Mouse (Mus musculus): ENCODE results near the gene Catspere2.
"Not testable (repeated sequence)": the region's sequence is repeated elsewhere in the genome, so short reads cannot be mapped to it uniquely, and the experiment has no call there.

Gene Catspere2
- long read RNA-seq, experiment 1, partial matches to known transcripts: 0 of 7 reads
- long read RNA-seq, experiment 1, other reads (novel, unspliced or antisense): 7 of 7 reads
- long read RNA-seq, experiment 2, partial matches to known transcripts: 2 of 4 reads
- long read RNA-seq, experiment 2, other reads (novel, unspliced or antisense): 2 of 4 reads

DNA sequence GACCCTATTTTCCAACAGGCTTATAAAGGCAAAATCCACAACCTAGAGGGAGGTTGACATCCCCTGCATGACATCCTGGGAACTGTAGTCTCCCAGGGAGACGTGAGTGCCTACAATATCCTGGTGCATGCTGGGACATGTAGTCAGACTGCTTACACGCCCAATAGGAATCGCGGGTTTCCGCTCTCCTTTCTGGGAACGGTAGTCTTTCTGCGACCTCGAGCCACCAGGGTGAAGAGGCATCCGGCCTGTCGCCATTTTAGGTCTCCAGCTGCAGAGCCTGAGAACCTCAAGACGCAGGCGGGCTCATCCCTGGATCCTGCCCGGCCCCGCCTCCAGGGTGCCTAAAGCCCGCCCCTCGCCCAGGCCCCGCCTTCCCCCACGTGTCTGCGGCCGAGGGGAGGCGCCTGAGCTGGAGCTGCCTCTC lies at the start of gene Catspere2:
Gene Catspere2 (plus strand): TSS at position 400 of the 427 bp plus-strand sequence.
- intact Hi-C loops (cut with DNase I): loop anchor here (10.0 kb wide), 1 partner anchor 202 kb away; the partner anchor contains the start of gene Desi2

DNA sequence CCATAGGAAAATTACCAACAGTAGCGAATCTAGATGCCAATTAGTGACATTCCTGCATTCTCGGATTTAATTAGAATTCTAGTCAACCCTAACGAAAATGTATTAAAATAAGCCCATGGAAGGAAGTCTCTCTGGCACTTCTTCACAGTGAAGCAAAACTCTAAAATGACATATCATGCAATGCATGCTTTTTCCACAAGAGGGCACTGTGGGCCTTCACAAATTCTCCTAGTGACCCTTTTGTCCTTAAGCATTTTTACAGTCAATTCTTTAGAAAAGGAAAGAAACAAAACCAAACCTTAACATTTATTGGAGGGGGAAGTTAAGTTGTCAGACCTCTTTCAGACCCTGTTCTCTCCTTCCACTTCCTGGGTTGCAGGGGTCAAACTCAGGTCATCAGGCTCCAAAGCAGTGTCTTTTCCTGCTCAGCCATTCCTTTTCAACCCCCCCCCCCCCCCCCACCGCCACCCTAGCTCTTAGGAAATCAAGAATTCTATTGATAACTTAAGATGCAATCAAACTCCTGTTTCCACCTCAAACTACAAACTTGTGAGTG lies 42.7 kb upstream of the Catspere2 start:
- intact Hi-C loops (cut with DNase I): loop anchor here (10.0 kb wide), 3 partner anchors 214 to 524 kb away; no protein-coding TSS in a partner anchor

DNA sequence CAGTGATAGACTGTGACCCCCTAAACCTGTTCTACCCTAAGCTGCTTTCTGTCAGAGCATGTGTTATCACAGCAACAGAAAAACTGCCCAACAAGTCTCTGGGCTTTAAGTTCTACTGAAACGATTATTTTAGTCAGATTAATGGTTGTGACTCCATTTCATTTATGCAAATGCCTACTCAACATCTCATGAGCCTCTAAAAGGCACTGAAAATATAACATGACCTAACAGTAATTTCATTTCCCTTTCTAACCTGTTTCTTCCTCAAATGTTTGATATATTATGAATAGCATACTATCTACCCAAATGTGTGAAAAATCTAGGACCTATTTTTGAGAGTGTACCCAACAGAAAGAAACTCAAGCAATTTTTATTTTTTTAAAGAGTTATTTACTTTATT lies 1.9 kb upstream of the Catspere2 start:
- intact Hi-C loops (cut with DNase I): loop anchor here (10.0 kb wide), 1 partner anchor 204 kb away; the partner anchor contains the start of gene Desi2

DNA sequence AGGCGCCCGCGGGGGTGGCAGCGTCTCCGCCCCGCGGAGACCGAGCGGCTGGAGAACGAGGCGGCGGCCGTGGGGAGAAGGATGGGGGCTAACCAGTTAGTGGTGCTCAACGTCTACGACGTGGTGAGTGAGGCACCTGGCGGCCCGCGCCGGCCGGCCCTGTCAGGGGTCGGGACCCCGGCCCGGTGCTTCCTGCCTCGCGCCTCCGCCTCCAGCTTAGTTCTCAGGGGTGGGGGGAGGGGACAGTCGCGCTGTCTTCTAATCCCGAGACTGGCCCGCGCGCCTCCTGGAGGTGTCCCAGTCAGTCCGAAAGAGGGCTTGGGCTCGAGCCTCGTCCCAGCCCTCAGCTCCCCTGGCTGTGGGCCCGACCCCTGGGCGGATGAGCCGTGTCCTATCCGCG lies 359 bp downstream of the Catspere2 start:
- intact Hi-C loops (cut with DNase I): loop anchor here (10.0 kb wide), 1 partner anchor 201 kb away; the partner anchor contains the start of gene Desi2

DNA sequence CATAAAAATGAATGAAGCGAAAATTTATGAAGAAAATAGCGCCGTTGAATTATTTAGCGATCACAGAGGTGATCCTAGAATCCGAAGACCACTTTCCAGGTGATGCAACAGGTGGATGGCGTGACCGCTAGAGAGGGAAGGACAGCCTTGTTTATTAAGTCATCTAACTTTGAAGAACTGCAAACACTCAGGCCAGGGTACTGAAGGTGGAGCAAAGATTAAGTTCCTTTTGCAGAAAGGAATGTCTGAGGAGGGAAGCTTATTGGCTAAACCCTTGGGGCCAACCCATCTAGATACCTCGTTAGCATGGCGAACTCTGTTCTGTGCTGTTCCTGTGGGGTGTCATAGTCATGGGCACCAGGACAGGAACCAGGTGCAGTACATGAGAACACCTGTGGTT lies 983 bp downstream of the Catspere2 start:
- intact Hi-C loops (cut with DNase I): loop anchor here (10.0 kb wide), 1 partner anchor 201 kb away; the partner anchor contains the start of gene Desi2

DNA sequence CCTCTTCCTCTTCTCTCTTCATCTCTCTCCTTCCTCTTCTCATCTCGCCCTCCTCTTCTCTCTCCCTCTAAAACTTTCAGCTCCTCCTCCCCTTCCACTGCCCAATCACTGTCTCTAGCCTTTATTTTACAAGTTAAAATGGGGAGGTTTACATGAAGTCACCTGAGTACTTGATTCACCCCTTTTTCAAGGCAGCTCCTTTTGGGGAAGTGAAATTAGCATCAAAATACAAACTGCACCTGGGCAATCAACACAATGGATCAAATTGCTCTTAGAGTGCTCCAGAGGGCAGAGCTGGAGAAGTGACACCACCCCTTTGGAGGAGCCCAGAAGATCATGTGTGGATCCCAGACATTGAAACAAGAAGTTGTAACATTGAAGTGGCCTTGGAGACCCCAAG lies 4.3 kb downstream of the Catspere2 start:
- intact Hi-C loops (cut with DNase I): loop anchor here (10.0 kb wide), 1 partner anchor 197 kb away; the partner anchor contains the start of gene Desi2

DNA sequence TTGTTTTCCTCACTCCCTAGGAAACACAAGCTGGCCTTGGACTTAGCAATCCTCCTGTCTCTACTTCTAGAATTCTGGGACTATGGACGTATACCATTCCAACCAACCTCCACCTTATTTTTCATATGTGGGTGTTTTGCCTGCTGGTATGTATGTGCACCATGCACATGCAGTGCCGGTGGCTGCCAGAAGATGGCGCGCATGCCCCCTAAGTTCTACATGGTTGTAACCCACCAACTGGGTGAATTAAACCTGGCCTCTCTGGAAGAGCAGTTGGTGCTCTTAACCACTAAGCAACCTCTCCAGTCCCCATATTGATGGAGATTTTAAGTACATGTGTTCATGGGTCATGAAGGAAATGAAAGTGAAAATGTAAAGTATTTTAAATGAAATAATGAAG lies 89.6 kb downstream of the Catspere2 start:
- intact Hi-C loops (cut with DNase I): not testable (repeated sequence)

DNA sequence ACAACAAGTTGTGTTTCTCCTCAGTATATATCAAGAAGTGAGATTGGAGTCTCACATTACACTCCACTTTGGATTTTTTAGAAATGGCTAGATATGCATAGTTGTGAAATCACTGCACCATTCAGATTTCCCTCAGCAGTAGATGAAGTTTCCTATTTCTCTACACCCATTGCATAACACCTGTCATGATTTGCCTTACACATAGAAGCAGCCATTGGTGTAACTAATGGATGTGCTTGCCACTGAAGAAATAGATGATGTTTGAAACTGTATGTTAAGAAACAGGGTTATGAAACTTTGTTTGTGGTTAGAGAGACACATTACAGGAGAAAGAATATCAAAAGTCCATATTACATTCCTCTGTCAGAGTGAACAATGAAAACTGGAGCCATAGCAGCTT lies 114.6 kb downstream of the Catspere2 start:
- intact Hi-C loops (cut with DNase I): not testable (repeated sequence)

DNA sequence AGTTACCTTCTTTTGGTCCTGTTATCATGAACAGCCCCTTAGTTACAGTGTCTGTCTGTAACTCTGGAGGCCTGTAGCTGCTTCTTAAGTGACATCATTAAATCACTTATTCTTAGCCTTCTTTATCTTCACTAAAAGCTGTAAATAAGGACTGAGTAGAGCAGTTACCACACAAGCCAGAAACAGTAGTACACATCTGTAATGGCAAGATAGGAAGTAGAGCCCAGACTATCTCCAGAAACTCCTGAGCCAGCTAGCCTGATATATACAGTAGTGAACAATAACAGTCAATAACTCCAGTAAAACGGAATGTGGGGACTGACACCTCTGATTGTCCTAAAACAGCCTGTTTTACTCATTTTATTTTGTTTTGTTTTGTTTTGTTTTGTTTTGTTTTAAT lies 125.3 kb downstream of the Catspere2 start:
- intact Hi-C loops (cut with DNase I): not testable (repeated sequence)

DNA sequence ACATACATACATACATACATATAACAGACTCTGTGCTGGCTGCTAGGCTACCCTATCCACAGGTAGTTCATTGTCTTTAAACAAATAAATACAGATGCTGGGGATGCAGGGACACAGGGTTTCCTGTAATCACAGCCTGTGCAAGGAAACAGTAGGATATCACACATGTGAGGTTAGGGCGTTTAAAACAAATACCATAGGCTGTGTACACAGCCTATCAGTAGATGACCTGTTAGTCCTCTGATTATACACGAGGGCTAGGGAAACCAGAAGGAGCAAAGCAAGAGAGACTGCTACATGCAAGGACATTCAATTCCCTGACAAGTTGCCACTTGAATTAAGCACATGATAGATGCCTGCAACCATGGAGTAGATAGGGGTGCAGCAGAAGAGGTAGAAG lies 139.0 kb downstream of the Catspere2 start:
- intact Hi-C loops (cut with DNase I): not testable (repeated sequence)

DNA sequence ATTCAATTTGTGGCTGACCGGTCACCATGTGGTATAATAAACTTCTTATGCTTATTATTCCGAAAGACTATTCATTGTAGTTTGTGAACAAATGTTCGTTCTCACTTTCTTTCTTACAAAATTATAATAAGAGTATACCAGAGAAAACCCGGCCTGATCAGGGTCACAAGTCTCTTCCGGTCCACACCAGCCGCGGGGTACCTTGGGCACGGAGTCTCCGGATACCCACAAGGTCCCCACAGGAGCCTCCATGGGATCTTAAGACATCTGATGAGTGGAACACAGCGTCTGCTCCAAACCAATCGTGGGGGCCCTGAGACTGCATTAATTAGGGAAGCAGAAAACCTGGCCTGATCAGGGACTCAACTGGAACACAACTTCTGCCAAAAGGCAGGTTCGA lies 151.1 kb downstream of the Catspere2 start:
- intact Hi-C loops (cut with DNase I): no loop called here

DNA sequence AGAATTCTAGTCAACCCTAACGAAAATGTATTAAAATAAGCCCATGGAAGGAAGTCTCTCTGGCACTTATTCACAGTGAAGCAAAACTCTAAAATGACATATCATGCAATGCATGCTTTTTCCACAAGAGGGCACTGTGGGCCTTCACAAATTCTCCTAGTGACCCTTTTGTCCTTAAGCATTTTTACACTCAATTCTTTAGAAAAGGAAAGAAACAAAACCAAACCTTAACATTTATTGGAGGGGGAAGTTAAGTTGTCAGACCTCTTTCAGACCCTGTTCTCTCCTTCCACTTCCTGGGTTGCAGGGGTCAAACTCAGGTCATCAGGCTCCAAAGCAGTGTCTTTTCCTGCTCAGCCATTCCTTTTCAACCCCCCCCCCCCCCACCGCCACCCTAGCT lies 163.3 kb downstream of the Catspere2 start:
- intact Hi-C loops (cut with DNase I): loop anchor here (5.0 kb wide), 2 partner anchors 96 to 316 kb away; no protein-coding TSS in a partner anchor

DNA sequence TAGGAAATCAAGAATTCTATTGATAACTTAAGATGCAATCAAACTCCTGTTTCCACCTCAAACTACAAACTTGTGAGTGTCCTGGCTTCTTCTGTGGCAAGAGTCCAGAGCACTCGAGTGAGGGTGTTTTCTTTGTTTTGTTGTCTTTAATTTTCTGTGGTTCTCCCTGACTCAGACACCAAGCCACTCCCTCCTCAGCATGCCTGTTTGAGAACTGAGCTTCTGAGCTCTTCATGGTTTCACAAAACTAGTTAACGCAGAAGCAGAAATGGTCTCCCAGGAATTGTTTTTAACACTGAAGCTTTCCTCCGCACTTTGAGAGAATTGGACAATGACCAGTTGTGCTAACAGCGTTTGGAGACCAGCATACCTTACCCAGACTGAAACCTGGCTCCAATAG lies 163.7 kb downstream of the Catspere2 start:
- intact Hi-C loops (cut with DNase I): loop anchor here (1.0 to 5.0 kb wide), 3 partner anchors 95 to 315 kb away; no protein-coding TSS in a partner anchor

DNA sequence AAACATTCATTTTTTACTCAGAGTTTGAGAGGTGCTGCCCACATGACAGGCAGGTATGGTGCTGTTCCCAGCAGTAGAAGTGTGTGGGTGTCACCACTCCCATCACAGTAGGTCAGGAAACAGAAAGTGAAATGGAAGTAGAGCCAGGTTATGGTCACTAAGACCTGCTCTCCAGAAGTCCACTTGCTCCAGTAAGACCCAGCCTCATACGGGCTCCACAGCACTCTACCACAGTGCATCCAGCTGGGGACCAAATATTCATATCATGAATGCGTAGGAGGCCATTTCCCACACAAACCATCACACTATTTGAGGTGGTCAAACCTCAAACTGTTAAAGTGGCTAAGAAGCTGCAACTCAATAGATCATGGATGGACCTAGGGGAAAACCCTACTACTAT lies 199.0 kb downstream of the Catspere2 start:
- intact Hi-C loops (cut with DNase I): loop anchor here (10.0 kb wide), 2 partner anchors 63 to 197 kb away; partner anchors contain the start of gene Catspere2

DNA sequence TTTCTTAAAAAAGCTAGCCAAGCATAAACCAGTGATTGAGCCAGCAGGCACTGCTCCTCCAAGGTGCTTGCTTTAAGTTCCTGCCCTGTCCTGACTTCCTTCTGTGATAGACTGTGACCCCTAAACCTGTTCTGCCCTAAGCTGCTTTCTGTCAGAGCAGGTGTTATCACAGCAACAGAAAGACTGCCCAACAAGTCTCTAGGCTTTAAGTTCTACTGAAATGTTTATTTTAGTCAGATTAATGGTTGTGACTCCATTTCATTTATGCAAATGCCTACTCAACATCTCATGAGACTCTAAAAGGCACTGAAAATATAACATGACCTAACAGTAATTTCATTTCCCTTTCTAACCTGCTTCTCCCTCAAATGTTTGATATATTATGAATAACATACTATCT lies 202.4 kb downstream of the Catspere2 start:
- intact Hi-C loops (cut with DNase I): loop anchor here (10.0 kb wide), 2 partner anchors 59 to 201 kb away; partner anchors contain the start of gene Catspere2

DNA sequence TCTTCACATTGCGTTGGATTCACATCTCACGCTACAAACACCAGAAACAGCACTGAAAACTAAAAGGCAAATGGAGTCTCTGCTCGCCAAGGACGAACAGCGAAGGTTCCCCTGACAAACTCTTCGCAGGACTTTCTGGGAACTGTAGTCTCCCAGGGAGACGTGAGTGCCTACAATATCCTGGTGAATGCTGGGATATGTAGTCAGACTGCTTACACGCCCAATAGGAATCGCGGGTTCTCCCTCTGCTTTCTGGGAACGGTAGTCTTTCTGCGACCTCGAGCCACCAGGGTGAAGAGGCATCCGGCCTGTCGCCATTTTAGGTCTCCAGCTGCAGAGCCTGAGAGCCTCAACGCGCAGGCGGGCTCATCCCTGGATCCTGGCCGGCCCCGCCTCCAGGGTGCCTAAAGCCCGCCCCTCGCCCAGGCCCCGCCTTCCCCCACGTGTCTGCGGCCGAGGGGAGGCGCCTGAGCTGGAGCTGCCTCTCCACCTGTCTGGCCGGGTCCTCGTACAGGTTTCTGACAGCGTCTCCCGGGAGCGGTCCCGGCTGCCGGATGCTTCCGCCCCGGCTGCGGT lies 204.1 kb downstream of the Catspere2 start, which contains the start of gene Desi2:
Gene Desi2 (plus strand): TSS at position 202 of the 576 bp plus-strand sequence.
- intact Hi-C loops (cut with DNase I): loop anchor here (10.0 kb wide), 2 partner anchors 57 to 203 kb away; partner anchors contain the start of gene Catspere2

DNA sequence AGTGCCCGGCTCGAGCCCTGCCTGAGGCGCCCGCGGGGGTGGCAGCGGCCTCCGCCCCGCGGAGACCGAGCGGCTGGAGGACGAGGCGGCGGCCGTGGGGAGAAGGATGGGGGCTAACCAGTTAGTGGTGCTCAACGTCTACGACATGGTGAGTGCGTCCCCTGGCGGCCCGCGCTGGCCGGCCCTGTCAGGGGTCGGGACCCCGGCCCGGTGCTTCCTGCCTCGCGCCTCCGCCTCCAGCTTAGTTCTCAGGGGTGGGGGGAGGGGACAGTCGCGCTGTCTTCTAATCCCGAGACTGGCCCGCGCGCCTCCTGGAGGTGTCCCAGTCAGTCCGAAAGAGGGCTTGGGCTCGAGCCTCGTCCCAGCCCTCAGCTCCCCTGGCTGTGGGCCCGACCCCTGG lies 204.6 kb downstream of the Catspere2 start:
- intact Hi-C loops (cut with DNase I): loop anchor here (10.0 kb wide), 2 partner anchors 57 to 203 kb away; partner anchors contain the start of gene Catspere2

DNA sequence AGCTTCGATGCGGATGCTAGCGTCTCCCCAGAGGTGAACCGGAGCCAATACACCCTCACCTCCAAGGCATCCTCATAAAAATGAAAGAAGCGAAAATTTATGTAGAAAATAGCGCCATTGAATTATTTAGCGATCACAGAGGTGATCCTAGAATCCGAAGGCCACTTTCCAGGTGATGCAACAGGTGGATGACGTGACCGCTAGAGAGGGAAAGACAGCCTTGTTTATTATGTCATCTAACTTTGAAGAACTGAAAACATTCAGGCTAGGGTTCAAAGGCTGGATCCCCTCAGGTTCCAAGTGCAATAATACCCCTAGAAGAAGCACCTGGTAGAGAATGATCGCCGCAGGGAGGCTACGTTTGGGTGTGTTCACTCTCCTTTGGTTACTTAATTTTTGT lies 205.2 kb downstream of the Catspere2 start:
- intact Hi-C loops (cut with DNase I): loop anchor here (10.0 kb wide), 2 partner anchors 56 to 204 kb away; partner anchors contain the start of gene Catspere2

DNA sequence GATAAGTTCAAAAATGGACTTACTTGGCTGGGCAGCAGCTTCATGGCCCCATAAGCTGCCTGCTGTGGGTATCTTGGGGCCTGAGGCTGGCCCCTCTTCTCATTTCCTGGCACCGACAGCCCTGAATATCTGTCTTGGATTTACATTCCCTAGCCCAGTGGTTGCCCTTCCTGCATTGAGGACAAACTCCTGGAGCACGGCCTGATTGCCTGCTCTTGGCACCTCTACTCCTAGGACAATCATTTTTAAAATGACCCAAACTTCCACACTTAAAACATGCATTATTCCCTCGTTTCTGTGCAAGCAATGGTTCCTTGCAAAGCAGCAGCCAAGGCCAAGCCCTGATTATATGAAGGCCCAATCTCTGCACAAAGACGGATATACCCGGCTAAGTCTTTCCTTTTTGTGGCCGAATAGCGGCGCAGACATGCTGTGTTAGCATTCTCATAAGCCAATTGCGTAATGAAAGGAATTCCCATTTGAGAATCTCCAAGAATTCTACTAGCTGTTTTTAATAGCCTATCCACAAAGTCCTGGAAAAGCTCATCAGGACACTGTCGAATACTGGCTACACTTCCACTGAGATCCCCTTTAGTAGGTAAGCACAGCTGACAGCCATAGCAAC lies 222.6 kb downstream of the Catspere2 start:
- intact Hi-C loops (cut with DNase I): no loop called here

DNA sequence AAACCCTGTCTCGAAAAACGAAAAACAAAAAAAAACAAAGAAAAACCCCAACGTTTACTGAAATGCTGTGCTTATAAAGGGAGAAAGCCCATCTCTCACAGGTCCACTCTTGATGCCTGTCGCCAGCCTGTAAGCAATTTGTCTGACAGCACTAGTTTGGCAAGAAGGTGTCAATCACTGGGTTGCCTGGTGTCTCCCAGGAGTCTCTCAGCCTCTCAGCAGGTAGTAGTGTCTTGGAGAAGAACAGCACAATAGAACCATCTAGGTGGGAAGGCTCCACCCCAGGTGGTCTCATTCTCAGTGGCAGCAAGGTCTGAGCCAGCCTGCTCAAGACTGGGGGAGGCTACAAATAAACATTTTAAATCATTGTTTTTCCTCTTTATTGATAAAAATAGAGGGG lies 224.6 kb downstream of the Catspere2 start:
- intact Hi-C loops (cut with DNase I): not testable (repeated sequence)

DNA sequence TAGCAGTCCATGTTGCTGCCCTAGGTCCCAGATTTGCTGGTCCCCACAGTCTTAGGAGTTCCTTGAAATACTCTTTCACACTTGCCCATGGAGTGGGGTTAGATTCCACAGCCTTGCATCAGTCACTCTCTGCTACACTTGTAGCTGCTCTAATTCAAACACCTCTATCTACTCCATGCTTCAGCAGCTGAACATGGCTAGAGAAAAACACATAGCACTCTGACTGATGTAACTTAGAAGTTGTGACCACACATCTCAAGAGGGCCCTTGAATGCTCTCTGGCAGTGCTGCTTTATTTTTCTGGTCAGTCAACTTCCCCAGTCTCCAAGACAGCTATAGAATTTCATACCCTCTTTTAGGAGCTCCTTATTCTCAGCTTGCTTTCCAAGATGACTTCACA lies 226.7 kb downstream of the Catspere2 start:
- intact Hi-C loops (cut with DNase I): no loop called here
